Mouse (Mus musculus) CH12.LX (cell line): ENCODE measurements at regions not wholly inside any gene's neighbourhood (a gene's known extent, or its start where the extent isn't known, plus 50 kb on each side); places are given as distances from the start of the nearest gene placed in this dataset.

Source experiments
- CTCF ChIP-seq, 2 experiments: IDR thresholded peaks in 1 of 2; conservative IDR thresholded peaks in 1 of 2; 2 replicates each; pipeline ENCODE4 v1.5.1; 2011 to 2012; ENCODE audit warnings: low read depth in 2 of 2, low read length in 2 of 2, improper control_type of control experiment in 1 of 2, inconsistent platforms in 1 of 2, mild to moderate bottlenecking in 1 of 2, moderate library complexity in 1 of 2
- HCFC1 ChIP-seq: IDR thresholded peaks from 2 replicates; pipeline ENCODE4 v1.6.1; 2012; ENCODE audit warnings: low read depth, mild to moderate bottlenecking, inconsistent platforms, low read length, improper control_type of control experiment
- POLR2A ChIP-seq: IDR thresholded peaks from 2 replicates; pipeline ENCODE4 v1.6.1; 2011; ENCODE audit warnings: low read depth, mild to moderate bottlenecking, improper control_type of control experiment, low read length
- RCOR1 ChIP-seq: conservative IDR thresholded peaks from 2 replicates; pipeline ENCODE4 v1.6.1; 2012; ENCODE audit warnings: low read depth, mild to moderate bottlenecking, inconsistent platforms, low read length, improper control_type of control experiment
- UBTF ChIP-seq: IDR thresholded peaks from 2 replicates; pipeline ENCODE4 v1.6.1; 2012; ENCODE audit warnings: low read depth, mild to moderate bottlenecking, inconsistent platforms, low read length, improper control_type of control experiment, moderate library complexity
- ZMIZ1 ChIP-seq: IDR thresholded peaks from 2 replicates; pipeline ENCODE4 v1.6.1; 2012; ENCODE audit warnings: low read depth, mild to moderate bottlenecking, inconsistent platforms, low read length, improper control_type of control experiment

- TF ChIP-seq POLR2A (no peak), HCFC1 (no peak), CTCF (conservative IDR thresholded peaks at IDR 0.05 in 1 of 2, IDR thresholded peaks at IDR 0.05 in 1 of 2; ENCODE audit: low read depth in 2 of 2, low read length in 2 of 2) (no peak), ZMIZ1 (no peak), UBTF (no peak), RCOR1 (no peak)
Measured at GRCm38 (mm10) chr13:5259760-5260159, 601.5 kb upstream of the Klf6 start.
